Mouse (Mus musculus): Measurements from ENCODE around the gene Tomm34. TPM values are rescaled to one million over a fixed set of nuclear protein-coding genes. Genes with fewer than 3 reads are reported as not detected.

Gene Tomm34
- polyA plus RNA-seq, 1 experiment from 2014 or later = 57.5 TPM

GRCm38 (mm10) chr2:164007987-164008545, 62.9 kb downstream of the Tomm34 start:
- Histone ChIP-seq H3K27me3 (replicated peaks; ENCODE audit: control insufficient read depth, insufficient read depth, low read length) (no peaks in the 10 kb centered on the region), H3K36me3 (ENCODE audit: control insufficient read depth, insufficient read depth, low read length) (peaks cover 6% of the 10 kb centered on the region; the same call in 1 of the 2 replicates), H3K9ac (ENCODE audit: low read depth, low read length) (no peak overlapping the region), H3K27ac (ENCODE audit: low read length) (no peak overlapping the region), H3K4me2 (ENCODE audit: low read depth, low read length) (0 out of 2 replicates have a peak overlapping the region, but pooled peaks have one; percentile 29), H3K9me3 (ENCODE audit: control insufficient read depth, low read length) (no peaks in the 10 kb centered on the region), H3K4me1 (ENCODE audit: control insufficient read depth, insufficient read depth, low read length) (peaks cover 16% of the 10 kb centered on the region), H3K4me3 (ENCODE audit: low read length) (no peak overlapping the region)
- WGBS = 73% methylated on average over 2 of the region's 2 CpGs
- ATAC-seq = no peak

GRCm38 (mm10) chr2:164007547-164007946, 63.4 kb downstream of the Tomm34 start:
- Histone ChIP-seq H3K9me3 (ENCODE audit: control insufficient read depth, low read length) (no peaks in the 10 kb centered on the region), H3K27ac (ENCODE audit: low read length) (no peak overlapping the region), H3K9ac (ENCODE audit: low read depth, low read length) (no peak overlapping the region), H3K4me2 (ENCODE audit: low read depth, low read length) (peak overlapping the region; percentile 29; the same call in 1 of the 2 replicates), H3K27me3 (replicated peaks; ENCODE audit: control insufficient read depth, insufficient read depth, low read length) (no peaks in the 10 kb centered on the region), H3K4me3 (ENCODE audit: low read length) (no peak overlapping the region), H3K4me1 (ENCODE audit: control insufficient read depth, insufficient read depth, low read length) (peaks cover 16% of the 10 kb centered on the region), H3K36me3 (ENCODE audit: control insufficient read depth, insufficient read depth, low read length) (peaks cover 6% of the 10 kb centered on the region; the same call in 1 of the 2 replicates)
- 81% methylated on average over 8 of the region's 8 CpGs for WGBS
- no peak for ATAC-seq

- Histone ChIP-seq H3K36me3 (ENCODE audit: control insufficient read depth, insufficient read depth, low read length) (peaks cover 3% of the 10 kb centered on the region; the same call in 1 of the 2 replicates), H3K9ac (ENCODE audit: low read depth, low read length) (no peak overlapping the region), H3K4me3 (ENCODE audit: low read length) (no peak overlapping the region), H3K27me3 (replicated peaks; ENCODE audit: control insufficient read depth, insufficient read depth, low read length) (no peaks in the 10 kb centered on the region), H3K4me1 (ENCODE audit: control insufficient read depth, insufficient read depth, low read length) (peaks cover 16% of the 10 kb centered on the region), H3K27ac (ENCODE audit: low read length) (peak overlapping the region; percentile 62; the same call in 1 of the 2 replicates), H3K9me3 (ENCODE audit: control insufficient read depth, low read length) (no peaks in the 10 kb centered on the region), H3K4me2 (ENCODE audit: low read depth, low read length) (0 out of 2 replicates have a peak overlapping the region, but pooled peaks have one; percentile 29)
- ATAC-seq = peak; percentile 57
- 62% methylated on average over 10 of the region's 10 CpGs for WGBS
Observed at GRCm38 (mm10) chr2:164006932-164007331, 64.0 kb downstream of the Tomm34 start.

GRCm38 (mm10) chr2:164004503-164004902, 66.5 kb downstream of the Tomm34 start:
- 73% methylated on average over 5 of the region's 5 CpGs for WGBS
- Histone ChIP-seq H3K27me3 (replicated peaks; ENCODE audit: control insufficient read depth, insufficient read depth, low read length) (no peaks in the 10 kb centered on the region), H3K27ac (ENCODE audit: low read length) (no peak overlapping the region), H3K36me3 (ENCODE audit: control insufficient read depth, insufficient read depth, low read length) (no peaks in the 10 kb centered on the region), H3K4me3 (ENCODE audit: low read length) (no peak overlapping the region), H3K4me2 (ENCODE audit: low read depth, low read length) (no peak overlapping the region), H3K9me3 (ENCODE audit: control insufficient read depth, low read length) (no peaks in the 10 kb centered on the region), H3K9ac (ENCODE audit: low read depth, low read length) (no peak overlapping the region), H3K4me1 (ENCODE audit: control insufficient read depth, insufficient read depth, low read length) (peaks cover 16% of the 10 kb centered on the region)
- no peak for ATAC-seq

Other genes starting within 250 kb of the Tomm34 start
- gene Kcnk15, start 217.5 kb downstream of the Tomm34 start, polyA plus RNA-seq (2015; fragmentation: Nextera tagmentation; extraction: Ambion mirVana) = not detected in 2 replicates
- gene Rims4, start 152.5 kb downstream of the Tomm34 start, polyA plus RNA-seq (2015; fragmentation: Nextera tagmentation; extraction: Ambion mirVana) = 0.23 and 0.35 TPM in 2 replicates
- 233 and 238 TPM in 2 replicates for gene Ywhab, start 76.2 kb downstream of the Tomm34 start, polyA plus RNA-seq (2015; fragmentation: Nextera tagmentation; extraction: Ambion mirVana)
- 0.89 and 1.5 TPM in 2 replicates for gene Pabpc1l, start 45.7 kb downstream of the Tomm34 start, polyA plus RNA-seq (2015; fragmentation: Nextera tagmentation; extraction: Ambion mirVana)
- gene Stk4, start 847 bp downstream of the Tomm34 start, polyA plus RNA-seq (2015; fragmentation: Nextera tagmentation; extraction: Ambion mirVana) = 18.1 and 18.4 TPM in 2 replicates
- gene Kcns1, start 99.9 kb upstream of the Tomm34 start, polyA plus RNA-seq (2015; fragmentation: Nextera tagmentation; extraction: Ambion mirVana) = 0.22 and 0.45 TPM in 2 replicates
- not detected in 2 replicates for gene Wfdc5, start 111.6 kb upstream of the Tomm34 start, polyA plus RNA-seq (2015; fragmentation: Nextera tagmentation; extraction: Ambion mirVana)
- not detected in 2 replicates for gene Wfdc12, start 119.4 kb upstream of the Tomm34 start, polyA plus RNA-seq (2015; fragmentation: Nextera tagmentation; extraction: Ambion mirVana)
- not detected in 2 replicates for gene Wfdc15a, start 129.0 kb upstream of the Tomm34 start, polyA plus RNA-seq (2015; fragmentation: Nextera tagmentation; extraction: Ambion mirVana)
- 19.6 and 23.4 TPM in 2 replicates for gene Wfdc15b, start 150.5 kb upstream of the Tomm34 start, polyA plus RNA-seq (2015; fragmentation: Nextera tagmentation; extraction: Ambion mirVana)
- not detected in 2 replicates for gene Svs2, start 167.3 kb upstream of the Tomm34 start, polyA plus RNA-seq (2015; fragmentation: Nextera tagmentation; extraction: Ambion mirVana)
- not detected in 2 replicates for gene Svs3b, start 185.5 kb upstream of the Tomm34 start, polyA plus RNA-seq (2015; fragmentation: Nextera tagmentation; extraction: Ambion mirVana)
- gene Svs4, start 207.3 kb upstream of the Tomm34 start, polyA plus RNA-seq (2015; fragmentation: Nextera tagmentation; extraction: Ambion mirVana) = not detected in 2 replicates
- not detected in 2 replicates for gene Svs3a, start 218.1 kb upstream of the Tomm34 start, polyA plus RNA-seq (2015; fragmentation: Nextera tagmentation; extraction: Ambion mirVana)
- gene Svs6, start 245.6 kb upstream of the Tomm34 start, polyA plus RNA-seq (2015; fragmentation: Nextera tagmentation; extraction: Ambion mirVana) = not detected in 2 replicates